Mouse (Mus musculus) liver, adult 2 months (tissue): ENCODE data around the gene Sbk1.

ENCODE experiments used
- CTCF ChIP-seq: fragments of 200-500 bp; IDR thresholded peaks from 2 replicates; pipeline ENCODE4 v1.5.1; 2011; ENCODE audit warnings: low read depth, low read length, control low read depth
- POLR2A ChIP-seq: fragments of 200-500 bp; IDR thresholded peaks from 2 replicates; pipeline ENCODE4 v1.6.1; 2011; ENCODE audit warnings: low read length, control low read depth; ENCODE audit not compliant: insufficient read depth; ENCODE audit errors: extremely low read depth

GRCm38 (mm10) chr7:126281876-126282682 is 9.7 kb downstream of the Sbk1 start:
- no peak for TF ChIP-seq POLR2A
- no peak for TF ChIP-seq CTCF
